Mouse (Mus musculus) olfactory bulb, adult 2 months (tissue): ENCODE results near the gene Gm5127. TPM values are rescaled to one million over a fixed set of nuclear protein-coding genes. Genes with fewer than 3 reads are reported as not detected.

ENCODE experiments used
- H3K27ac ChIP-seq: fragments of 200-500 bp; 2 replicates; pipeline ENCODE4 v1.5.1; 2012; ENCODE audit warnings: low read depth, low read length; ENCODE audit not compliant: insufficient read depth
- H3K4me1 ChIP-seq: fragments of 200-500 bp; 2 replicates; pipeline ENCODE4 v1.6.1; 2012; ENCODE audit warnings: low read length; ENCODE audit not compliant: control insufficient read depth, insufficient read depth
- H3K4me3 ChIP-seq: fragments of 200-500 bp; 2 replicates; pipeline ENCODE4 v1.5.1; 2012; ENCODE audit warnings: mild to moderate bottlenecking, low read depth, low read length, moderate library complexity; ENCODE audit not compliant: insufficient read depth
- CTCF ChIP-seq: fragments of 200-500 bp; IDR thresholded peaks from 2 replicates; pipeline ENCODE4 v1.5.1; 2012; ENCODE audit warnings: low read depth, mild to moderate bottlenecking, low read length, moderate library complexity; ENCODE audit not compliant: insufficient read depth
- POLR2A ChIP-seq: fragments of 200-500 bp; IDR thresholded peaks from 2 replicates; pipeline ENCODE4 v1.6.1; 2012; ENCODE audit warnings: mild to moderate bottlenecking, low read depth, low read length, moderate library complexity; ENCODE audit not compliant: insufficient read depth
- WGBS: fragments of 180-500 bp; shearing (Covaris S2); methylation state at CpG from one replicate; pipeline ENCODE4 v1.1.7; 2018; 5-methylcytosine and 5-hydroxymethylcytosine counted together
- polyA plus RNA-seq: library from polyadenylated mRNA; stranded (reverse); fragments of >200 nt; gene quantifications from 2 replicates; pipeline ENCODE4 v1.2.4, GENCODE M21; 2012; ENCODE audit warnings: low replicate concordance; ENCODE audit not compliant: missing spikeins, insufficient read depth, insufficient read length

Gene Gm5127
- polyA plus RNA-seq, 1 experiment = not detected

DNA sequence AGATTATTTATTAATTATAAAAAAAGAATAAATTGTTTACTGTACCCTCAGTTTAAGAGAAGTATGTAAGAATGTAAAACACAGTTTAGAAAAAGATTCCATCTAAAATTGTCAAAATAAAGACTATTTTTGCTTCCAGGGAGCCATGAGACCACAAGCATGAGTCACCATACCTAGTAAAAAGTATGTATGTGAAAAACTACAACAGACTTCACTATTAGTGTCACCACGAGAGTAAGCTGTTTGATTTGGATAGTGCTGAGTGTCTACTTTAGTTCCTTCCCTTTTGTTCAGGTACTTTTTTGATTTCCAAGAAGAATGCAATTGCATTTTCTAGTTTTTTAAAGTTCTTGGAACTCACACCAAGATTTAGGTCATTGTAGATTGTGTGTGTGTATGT lies 39.5 kb downstream of the Gm5127 start:
- H3K4me1 ChIP-seq = no peaks in the 10 kb centered on the region
- WGBS = 56% methylated on average over 1 of the region's 1 CpGs
- no peak overlapping the region for H3K27ac ChIP-seq
- no peak overlapping the region for H3K4me3 ChIP-seq
- no peak for TF ChIP-seq CTCF
- no peak for TF ChIP-seq POLR2A

- 31% methylated on average over 3 of the region's 3 CpGs for WGBS
- H3K4me3 ChIP-seq = no peak overlapping the region
- TF ChIP-seq CTCF = no peak
- TF ChIP-seq POLR2A = no peak
These were observed 40.7 kb downstream of the Gm5127 start for GRCm38 (mm10) chrX:106623667-106624066.

DNA sequence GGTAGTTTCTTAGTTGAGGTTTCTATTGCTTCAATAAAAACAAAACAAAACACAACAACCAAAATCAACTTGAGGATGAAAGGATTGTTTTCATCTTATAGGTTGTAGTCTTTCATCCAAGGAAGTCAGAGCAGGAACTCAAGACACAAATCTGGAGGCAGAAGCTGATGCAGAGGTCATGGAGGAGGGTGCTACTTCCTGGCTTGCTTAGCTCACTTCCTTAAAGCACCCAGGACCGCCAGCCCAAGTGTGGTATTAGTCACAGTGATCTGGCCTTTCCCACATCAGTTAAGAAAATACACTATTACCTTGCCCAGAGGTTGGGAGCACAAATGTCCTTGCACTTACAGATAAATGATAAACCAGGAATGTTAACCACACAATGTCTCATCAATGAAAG lies 45.5 kb downstream of the Gm5127 start:
- 64% methylated on average over 1 of the region's 1 CpGs for WGBS
- H3K4me1 ChIP-seq = no peaks in the 10 kb centered on the region
- TF ChIP-seq POLR2A (no peak), CTCF (no peak)
- no peak overlapping the region for H3K27ac ChIP-seq
- no peak overlapping the region for H3K4me3 ChIP-seq

More at GRCm38 (mm10) chrX:106623667-106624066, 40.7 kb downstream of the Gm5127 start:
- Histone ChIP-seq H3K4me1 (no peaks in the 10 kb centered on the region), H3K27ac (no peak overlapping the region)

- Histone ChIP-seq H3K4me1 (no peaks in the 10 kb centered on the region), H3K4me3 (no peak overlapping the region), H3K27ac (no peak overlapping the region)
- no peak for TF ChIP-seq CTCF
- TF ChIP-seq POLR2A = no peak
These were observed 50.6 kb downstream of the Gm5127 start for GRCm38 (mm10) chrX:106633543-106633942.

- TF ChIP-seq CTCF = no peak
- no peak for TF ChIP-seq POLR2A
- no peak overlapping the region for H3K27ac ChIP-seq
- no peak overlapping the region for H3K4me3 ChIP-seq
- H3K4me1 ChIP-seq = no peaks in the 10 kb centered on the region
- WGBS = 82% methylated on average over 3 of the region's 3 CpGs
These were observed 52.0 kb downstream of the Gm5127 start for GRCm38 (mm10) chrX:106634799-106635541.

GRCm38 (mm10) chrX:106662101-106662500 lies 79.1 kb downstream of the Gm5127 start:
- Histone ChIP-seq H3K4me1 (no peaks in the 10 kb centered on the region), H3K4me3 (no peak overlapping the region), H3K27ac (no peak overlapping the region)
- no peak for TF ChIP-seq POLR2A

- TF ChIP-seq CTCF (no peak), POLR2A (no peak)
- Histone ChIP-seq H3K4me1 (no peaks in the 10 kb centered on the region), H3K27ac (no peak overlapping the region), H3K4me3 (no peak overlapping the region)
- WGBS = 83% methylated on average over 3 of the region's 3 CpGs
These were observed 121.6 kb downstream of the Gm5127 start for GRCm38 (mm10) chrX:106704590-106704989.

DNA sequence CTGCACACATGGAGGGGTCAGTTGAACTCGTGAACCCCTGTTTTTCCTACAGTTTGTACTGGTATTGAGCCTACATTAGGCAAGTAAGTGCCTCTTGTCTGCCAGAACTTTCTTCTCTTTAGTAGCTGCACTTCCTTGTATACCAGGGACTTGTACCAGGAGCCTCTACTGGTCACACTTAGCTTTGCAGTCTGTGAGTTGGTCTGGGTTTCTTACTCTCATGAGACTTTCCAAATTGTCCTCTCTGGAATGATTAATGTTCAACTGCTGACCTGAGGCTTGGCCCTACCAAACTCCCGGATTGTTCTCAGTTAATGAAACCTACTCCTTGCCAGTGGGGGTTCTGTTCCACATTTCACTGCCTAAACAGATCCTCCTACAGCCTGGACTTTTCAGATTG lies 134.2 kb downstream of the Gm5127 start:
- Histone ChIP-seq H3K27ac (no peak overlapping the region), H3K4me3 (no peak overlapping the region), H3K4me1 (no peaks in the 10 kb centered on the region)
- TF ChIP-seq CTCF = no peak
- no peak for TF ChIP-seq POLR2A
- 34% methylated on average over 2 of the region's 2 CpGs for WGBS

GRCm38 (mm10) chrX:106742241-106742640 lies 159.3 kb downstream of the Gm5127 start:
- H3K27ac ChIP-seq = no peak overlapping the region
- no peak for TF ChIP-seq CTCF
- no peak for TF ChIP-seq POLR2A
- H3K4me3 ChIP-seq = no peak overlapping the region

DNA sequence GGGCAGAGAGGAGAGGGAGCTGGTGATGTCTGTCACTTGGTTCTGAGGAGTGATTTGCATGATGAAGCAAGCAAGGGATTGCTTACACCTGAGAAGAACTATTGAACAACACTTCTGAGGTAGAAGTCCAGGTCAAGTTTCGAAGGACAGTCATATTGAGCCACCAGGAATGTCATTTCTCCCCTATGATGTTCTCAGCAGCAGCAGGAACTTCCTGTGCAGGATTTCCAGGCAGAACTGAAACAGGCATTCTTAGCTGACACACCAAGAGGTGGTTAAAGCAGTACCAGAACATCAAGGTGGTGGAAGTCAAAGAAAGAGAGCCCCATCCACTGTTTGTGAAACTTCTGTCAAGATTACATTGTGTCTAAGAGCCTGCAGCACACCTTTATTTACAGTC lies 172.3 kb downstream of the Gm5127 start:
- Histone ChIP-seq H3K4me1 (no peaks in the 10 kb centered on the region), H3K27ac (no peak overlapping the region), H3K4me3 (no peak overlapping the region)
- TF ChIP-seq POLR2A = no peak
- TF ChIP-seq CTCF = no peak
- WGBS = 40% methylated on average over 1 of the region's 1 CpGs

More at GRCm38 (mm10) chrX:106742241-106742640, 159.3 kb downstream of the Gm5127 start:
- H3K4me1 ChIP-seq = no peaks in the 10 kb centered on the region

Other genes starting within 250 kb of the Gm5127 start
- not detected in 2 replicates for gene Fndc3c1, start 97.8 kb upstream of the Gm5127 start, polyA plus RNA-seq
- gene Cysltr1, start 20.5 kb downstream of the Gm5127 start, polyA plus RNA-seq = not detected in 2 replicates